Mouse (Mus musculus): ENCODE results near the gene Ier5l.
A peak's percentile ranks its signal among the peaks of the same experiment; 100 is the strongest.

Gene Ier5l

DNA sequence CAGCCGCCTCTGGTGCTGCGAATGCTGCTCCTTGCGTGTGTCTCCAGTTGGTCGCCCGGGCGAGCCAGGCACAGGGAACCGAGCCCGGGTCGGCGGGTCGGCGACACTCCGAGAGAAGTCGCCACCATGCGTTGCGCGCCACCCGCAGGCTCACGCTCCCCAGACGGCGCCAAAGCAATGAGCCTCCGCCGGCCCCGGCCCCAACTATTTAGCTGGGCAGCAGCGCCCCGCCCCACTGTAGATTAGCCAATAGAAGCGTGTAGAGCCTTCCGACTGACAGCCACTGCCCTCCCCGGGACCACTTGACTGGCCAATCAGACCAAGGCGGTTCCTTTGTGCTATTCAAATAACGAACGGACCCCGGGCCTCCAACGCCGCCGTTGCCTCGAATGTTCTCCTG, at the start of gene Ier5l:
Gene Ier5l, minus strand, starts transcription at position 181 of the 400 bp plus-strand sequence.
- peak; percentile 97 for DNase-seq

GRCm38 (mm10) chr2:30523727-30524126, 49.7 kb upstream of the Ier5l start:
- peak; percentile 77 for DNase-seq

- no peak for DNase-seq
Measured at GRCm38 (mm10) chr2:30510711-30511380, 36.8 kb upstream of the Ier5l start.

DNA sequence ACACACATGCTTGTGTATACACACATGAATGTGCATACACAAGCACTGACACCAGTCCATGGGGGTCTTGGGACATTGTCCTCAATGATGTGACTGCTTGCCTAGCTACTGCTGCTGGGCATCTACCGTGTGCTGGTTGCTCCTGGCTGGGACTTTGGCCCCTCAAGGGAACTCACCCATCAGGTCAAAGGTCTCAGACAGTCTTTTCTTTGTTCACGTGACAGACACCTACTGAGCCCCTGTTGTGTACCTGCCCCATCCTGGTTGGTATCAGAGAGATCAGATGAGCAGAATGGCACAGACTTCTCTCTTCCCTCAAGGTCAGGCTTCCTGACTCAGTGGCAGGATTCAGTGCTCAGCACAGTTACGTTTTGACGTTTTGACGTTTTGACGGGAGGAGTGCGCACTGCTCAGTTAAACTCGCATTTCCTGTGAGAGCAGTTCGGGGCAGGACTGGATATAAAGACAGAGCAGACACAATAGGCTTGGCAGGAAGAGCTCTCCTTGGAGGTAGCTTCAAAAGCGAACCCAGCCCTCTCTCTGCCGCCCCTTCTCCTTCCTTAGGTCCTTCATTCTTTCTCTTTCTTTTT, 33.2 kb upstream of the Ier5l start:
- peak; percentile 49 for DNase-seq

DNA sequence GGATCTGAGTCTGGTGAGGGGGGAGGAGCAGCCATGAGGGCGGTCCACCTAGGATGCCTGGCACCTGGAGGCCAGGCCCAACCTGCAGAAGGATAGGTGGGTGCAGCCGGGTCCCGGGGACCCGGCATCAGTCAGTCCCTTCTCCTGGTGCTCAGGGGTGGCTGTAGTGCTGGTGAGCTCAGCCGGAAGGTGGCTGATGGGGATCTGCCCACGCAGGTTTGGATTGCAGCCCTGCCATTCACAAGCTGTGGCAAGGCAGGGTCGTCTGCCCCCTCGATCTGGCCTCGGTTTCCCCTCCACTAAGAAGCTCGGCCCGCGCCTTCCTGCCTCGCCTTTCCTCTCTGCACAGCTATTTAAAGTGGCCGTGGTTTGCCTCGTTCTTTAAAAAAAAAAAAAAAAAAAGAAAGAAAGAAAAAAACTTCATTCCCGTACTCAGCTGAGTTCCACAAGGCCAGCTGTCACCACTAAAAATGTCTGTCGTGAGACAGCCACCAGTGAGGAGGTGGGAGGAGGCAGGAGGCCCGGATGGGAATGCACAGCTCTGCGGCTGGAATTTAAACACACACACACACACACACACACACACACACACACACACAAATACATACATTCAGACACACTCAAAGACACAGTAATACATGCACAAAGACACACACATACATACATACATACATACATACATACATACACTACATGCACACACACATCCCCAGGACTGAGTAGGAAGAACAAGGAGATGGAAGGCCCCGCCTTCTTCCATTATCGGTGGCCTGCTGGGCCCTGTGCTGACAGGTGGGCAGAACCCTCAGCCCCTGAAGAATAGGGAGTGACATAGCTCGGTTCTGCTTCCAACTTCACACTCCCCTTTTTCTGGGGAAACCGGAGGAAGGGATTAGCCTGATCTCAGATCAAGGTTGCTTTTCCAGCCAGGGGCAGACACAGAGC, 29.9 kb upstream of the Ier5l start:
- DNase-seq: no peak

DNA sequence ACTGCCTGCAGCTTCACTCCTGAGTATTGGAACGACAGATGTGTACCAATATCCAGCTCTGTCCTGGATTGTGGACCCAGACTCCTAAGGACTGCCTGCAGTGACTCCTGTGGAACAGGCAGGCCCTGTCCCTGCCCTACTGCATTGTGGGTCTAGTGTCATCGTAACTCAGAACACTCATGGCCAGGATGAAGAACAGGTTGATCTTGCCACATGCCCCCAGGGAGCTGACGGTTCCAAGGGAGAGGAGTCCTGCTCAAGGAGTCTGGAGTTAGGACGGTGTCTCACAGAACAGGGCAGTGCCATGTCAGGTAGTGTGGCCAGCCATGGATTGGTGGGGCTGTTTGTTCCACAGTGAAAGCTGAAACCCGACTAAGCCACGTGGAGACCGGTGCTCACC, 27.7 kb upstream of the Ier5l start:
- no peak for DNase-seq

DNA sequence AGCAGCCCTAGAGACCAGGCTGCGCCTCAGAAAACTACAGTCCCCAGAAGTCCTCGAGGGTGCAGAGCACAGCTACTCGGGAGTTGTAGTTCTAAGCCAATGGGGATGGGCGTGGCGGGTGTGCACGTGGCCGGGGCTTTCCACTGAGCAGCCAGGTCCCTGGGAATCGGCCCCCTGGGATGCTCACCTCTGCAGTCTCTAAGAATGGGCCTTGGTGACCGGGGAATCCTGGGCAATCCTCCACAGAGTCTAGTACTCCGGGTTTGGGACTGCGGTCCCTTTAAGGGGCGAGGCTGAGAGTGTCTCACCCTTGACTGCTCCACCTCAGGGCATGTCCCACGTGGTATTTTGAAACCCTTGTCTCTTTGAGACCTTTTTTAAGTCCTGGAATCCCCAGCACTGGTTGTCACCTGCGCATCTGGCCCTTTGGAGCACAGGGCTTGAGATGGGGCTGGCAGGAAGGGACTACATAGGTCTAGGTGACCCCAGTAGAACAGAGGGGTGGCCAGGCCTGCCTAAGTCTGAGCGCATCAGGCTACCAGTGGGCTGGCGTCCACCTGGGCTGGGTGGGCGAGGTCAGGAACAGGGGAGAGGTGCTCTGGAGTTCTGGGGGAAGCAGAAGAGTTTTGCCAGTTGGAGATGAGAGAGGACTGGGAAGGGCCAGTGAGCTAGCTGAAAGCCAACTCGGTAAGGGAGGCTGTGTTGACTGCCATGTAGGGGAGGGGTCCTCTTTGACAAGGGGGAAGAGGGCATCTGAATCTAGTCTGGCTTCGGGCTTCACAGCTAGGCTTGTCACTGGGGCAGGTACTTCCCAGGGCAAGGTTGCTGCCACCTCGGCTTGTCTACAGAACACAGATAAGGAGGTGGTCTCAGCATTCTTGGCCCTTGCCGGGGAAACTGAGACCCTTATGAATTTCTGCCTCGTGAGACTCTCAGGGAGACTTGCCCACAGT, 22.2 kb upstream of the Ier5l start:
- DNase-seq: peak; percentile 75

- DNase-seq: no peak
Measured at GRCm38 (mm10) chr2:30495000-30495908, 21.2 kb upstream of the Ier5l start.

- DNase-seq: no peak
Measured at GRCm38 (mm10) chr2:30490384-30490783, 16.4 kb upstream of the Ier5l start.

DNA sequence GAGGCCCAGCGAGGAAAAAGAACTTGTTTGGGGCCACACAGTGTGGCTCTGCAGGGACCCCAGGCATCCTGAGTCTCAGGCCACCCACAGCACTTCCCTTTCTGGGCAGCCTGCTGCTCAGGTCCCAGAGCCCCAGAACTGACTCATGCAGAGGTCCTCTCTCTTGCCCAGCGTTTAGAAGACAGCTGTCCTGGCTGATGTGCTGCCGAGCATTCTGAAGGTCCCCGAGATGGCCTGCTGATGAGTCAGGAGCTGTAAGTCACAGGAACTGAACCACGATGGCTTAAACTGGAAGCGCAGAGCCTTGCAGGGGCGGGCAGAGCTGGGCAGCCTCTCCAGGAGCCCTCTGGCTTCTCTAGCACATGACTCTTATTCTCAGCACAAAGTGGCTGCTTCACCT, 13.6 kb upstream of the Ier5l start:
- no peak for DNase-seq

DNA sequence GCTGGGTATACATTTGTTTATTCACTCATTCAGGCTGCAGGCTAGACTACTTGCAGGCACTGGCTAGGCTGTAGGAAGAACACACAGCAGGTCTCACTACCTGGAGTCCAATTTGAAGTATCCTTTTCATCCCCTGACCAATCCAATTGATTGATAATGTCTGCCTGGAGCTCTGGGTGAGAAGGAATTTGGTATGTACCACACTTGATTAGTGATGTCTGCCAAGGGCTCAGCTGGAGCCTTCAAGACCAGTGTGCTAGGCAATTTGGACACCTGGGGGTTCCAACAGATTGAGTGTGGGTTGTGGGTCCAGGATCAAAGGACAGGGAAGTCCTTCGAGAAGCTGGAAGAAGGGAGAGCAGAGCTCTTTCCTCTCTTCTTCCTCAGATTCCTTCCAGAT, 4.5 kb upstream of the Ier5l start:
- DNase-seq: no peak

GRCm38 (mm10) chr2:30476241-30476640, 2.2 kb upstream of the Ier5l start:
- no peak for DNase-seq

- DNase-seq: no peak
Measured at GRCm38 (mm10) chr2:30475457-30475856, 1.4 kb upstream of the Ier5l start.

GRCm38 (mm10) chr2:30474776-30475175, 757 bp upstream of the Ier5l start:
- DNase-seq: no peak

- DNase-seq: peak; percentile 48
Measured at GRCm38 (mm10) chr2:30473431-30474031, 488 bp downstream of the Ier5l start.

DNA sequence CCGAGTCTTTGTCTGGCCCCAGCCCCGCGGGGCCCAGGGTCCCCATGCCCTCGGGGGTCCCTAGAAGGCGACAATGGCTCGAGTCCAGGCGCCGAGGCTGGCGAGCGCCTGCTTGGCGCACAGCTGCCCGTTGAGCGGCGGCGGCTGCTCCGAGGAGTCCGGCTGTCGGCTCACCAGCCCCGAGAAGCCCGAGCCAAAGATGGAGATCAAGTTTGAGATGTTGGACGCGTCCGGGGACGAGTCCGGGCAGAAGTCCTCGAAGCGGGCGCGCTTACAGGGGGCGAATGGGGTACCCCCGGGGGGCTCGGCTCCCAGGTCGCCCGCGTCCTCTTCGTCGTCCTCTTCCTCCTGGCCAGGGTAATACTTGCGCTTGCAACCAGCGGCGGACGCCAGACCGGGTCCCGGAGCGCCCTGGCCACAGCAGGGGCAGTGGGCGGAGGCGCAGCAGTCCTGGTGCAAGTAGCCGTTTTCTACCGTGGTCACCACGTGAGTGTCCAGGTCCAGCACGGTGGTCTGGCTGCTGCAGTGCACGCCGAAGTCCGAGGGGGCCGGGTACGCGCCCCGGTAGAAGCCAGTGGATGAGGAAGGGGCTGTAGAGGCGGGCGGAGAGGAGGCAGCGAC, 1.2 kb downstream of the Ier5l start:
- DNase-seq: peak; percentile 59

DNA sequence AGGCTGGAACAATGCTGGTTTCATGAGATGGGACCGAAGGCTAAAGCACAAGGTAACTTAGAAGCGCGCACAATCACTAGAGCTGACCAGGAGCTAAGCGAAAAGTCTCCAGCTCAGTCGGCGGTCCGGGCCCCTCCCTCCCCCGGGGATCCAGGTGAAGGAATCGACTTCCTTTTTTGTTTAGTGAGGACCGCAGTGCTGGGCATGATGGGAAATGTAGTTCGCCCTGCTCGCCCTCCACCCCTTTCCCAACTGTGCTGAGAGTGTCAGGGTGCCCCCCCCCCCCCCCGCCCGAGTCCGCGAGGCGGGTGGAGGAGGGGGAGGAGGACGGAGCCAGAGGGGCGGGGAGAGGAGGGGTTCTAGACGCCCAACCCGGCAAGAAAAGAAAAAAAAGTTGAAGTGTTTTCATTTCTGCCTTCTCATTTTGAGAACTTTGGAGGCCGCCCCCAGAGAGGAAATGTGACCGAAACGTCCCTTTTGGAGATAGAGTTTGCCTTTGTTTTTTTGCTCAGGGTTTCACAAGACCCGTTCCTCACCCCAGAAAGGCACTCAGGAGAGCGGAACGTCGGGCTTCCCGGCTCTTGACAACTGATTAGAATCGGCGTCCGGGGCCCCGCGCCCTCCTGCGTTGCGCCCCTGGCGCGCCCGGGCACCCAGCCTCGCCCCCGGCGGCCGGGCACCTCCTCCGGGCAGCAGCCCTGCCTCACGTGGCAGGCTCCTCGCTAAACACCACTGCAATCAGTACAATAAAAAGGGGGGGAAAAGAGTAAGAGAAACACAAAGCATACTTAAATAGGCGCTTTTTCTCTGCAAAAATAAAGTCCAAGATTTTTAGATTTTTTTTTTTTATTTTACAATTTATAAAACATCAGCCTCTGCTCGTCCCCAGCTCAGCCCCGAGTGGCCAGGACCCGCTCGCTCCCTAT, 2.0 kb downstream of the Ier5l start:
- peak; percentile 96 for DNase-seq

- no peak for DNase-seq
Measured at GRCm38 (mm10) chr2:30471051-30471450, 3.0 kb downstream of the Ier5l start.
